In the genomic region with DNA sequence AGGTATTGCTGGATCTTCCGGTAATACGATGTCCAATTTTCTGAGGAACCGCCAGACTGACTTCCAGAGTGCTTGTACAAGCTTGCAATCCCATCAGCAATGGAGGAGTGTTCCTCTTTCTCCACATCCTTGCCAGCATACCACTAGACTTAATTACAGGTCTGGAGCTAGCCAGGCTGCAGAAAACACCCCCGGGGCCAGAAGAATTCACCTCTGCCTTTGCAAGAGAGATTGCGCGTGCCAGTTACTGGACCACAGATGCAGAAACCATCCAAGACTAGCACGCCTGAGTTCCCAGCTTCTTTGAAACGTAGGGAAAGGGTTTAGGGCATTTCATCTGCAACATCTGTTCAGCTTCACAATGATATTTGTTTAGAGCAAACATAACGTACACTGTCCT, we compare ENCODE assay signal across 32 mouse cellular contexts. TPM values are rescaled to one million over a fixed set of nuclear protein-coding genes. Genes with fewer than 3 reads are reported as not detected.
DNase-seq lines count a peak whose midpoint lies in the region; ATAC-seq and TF ChIP-seq lines count a peak whose summit lies in the region.
"Had no signal": no experiment of that assay in that cellular context is flagged by ENCODE, and none has a peak within 500 bp of the region (broad histone marks: within the 10 kb centered on the region; RNA-seq: fewer than 3 reads in every experiment).

No protein-coding gene starts in this region.

- H3K27me3 ChIP-seq in lung, embryonic 15.5 days: no peaks in the 10 kb centered on the region
- H3K27me3 ChIP-seq in embryonic facial prominence, embryonic 12.5 days: no peaks in the 10 kb centered on the region
- H3K27me3 ChIP-seq in limb, embryonic 10.5 days (ENCODE audit: low read depth, poor library complexity, severe bottlenecking): no peaks in the 10 kb centered on the region
- H3K27me3 ChIP-seq: forebrain, embryonic 15.5 days; heart, embryonic 12.5 days; kidney, embryonic 15.5 days; midbrain, embryonic 15.5 days; neural tube, embryonic 15.5 days had no signal

- no peak for DNase-seq in lung, adult 2 months
- no peak for DNase-seq in limb, embryonic 10.5 days (ENCODE audit: low spot score)
- DNase-seq in right cerebral cortex, postnatal 25 days: no peak
- no peak for DNase-seq in spleen, adult 12 weeks (ENCODE audit: low spot score)
- no peak for DNase-seq in adrenal gland, adult 8-10 months
- DNase-seq: adrenal gland, adult 2 months; cerebellum, adult 9-10 months; cerebellum, postnatal 36 days; gastrocnemius, postnatal 10 days; kidney, adult 18-20 months; kidney, postnatal 25 days; lung, postnatal 4 days; retina, postnatal 1 day; right cerebral cortex, postnatal 14 days; spleen, adult 18-20 months; thymus, postnatal 14 days had no signal

- no peak for TF ChIP-seq POLR2A in lung, adult 2 months (IDR thresholded peaks at IDR 0.05; ENCODE audit: borderline replicate concordance, extremely low read depth, low read depth, low read length)

- H3K4me2 ChIP-seq in lung, embryonic 15.5 days: no peak overlapping the region
- H3K4me2 ChIP-seq in embryonic facial prominence, embryonic 12.5 days (replicated peaks): no peak overlapping the region
- H3K4me2 ChIP-seq: forebrain, embryonic 15.5 days; heart, embryonic 12.5 days; kidney, embryonic 15.5 days; midbrain, embryonic 15.5 days; neural tube, embryonic 15.5 days had no signal

- 0 out of 2 replicates have a peak overlapping the region, but pooled peaks have one; percentile 6 for H3K27ac ChIP-seq in lung, embryonic 15.5 days
- H3K27ac ChIP-seq in embryonic facial prominence, embryonic 12.5 days: 0 out of 2 replicates have a peak overlapping the region, but pooled peaks have one; percentile 30
- peak overlapping the region; percentile 61 for H3K27ac ChIP-seq in limb, embryonic 10.5 days
- H3K27ac ChIP-seq: forebrain, embryonic 15.5 days; kidney, embryonic 15.5 days; left cerebral cortex, adult 2 months; midbrain, embryonic 15.5 days; neural tube, embryonic 15.5 days had no signal

- no peak overlapping the region for H3K4me3 ChIP-seq in lung, embryonic 15.5 days
- no peak overlapping the region for H3K4me3 ChIP-seq in lung, adult 2 months (replicated peaks; ENCODE audit: extremely low read depth, low read depth, low read length)
- no peak overlapping the region for H3K4me3 ChIP-seq in embryonic facial prominence, embryonic 12.5 days
- no peak overlapping the region for H3K4me3 ChIP-seq in limb, embryonic 10.5 days
- H3K4me3 ChIP-seq: forebrain, embryonic 15.5 days; heart, embryonic 12.5 days; kidney, embryonic 15.5 days; left cerebral cortex, adult 2 months; midbrain, embryonic 15.5 days; neural tube, embryonic 15.5 days had no signal

- H3K36me3 ChIP-seq in lung, embryonic 15.5 days: no peaks in the 10 kb centered on the region
- H3K36me3 ChIP-seq in embryonic facial prominence, embryonic 12.5 days: no peaks in the 10 kb centered on the region
- H3K36me3 ChIP-seq in limb, embryonic 10.5 days: no peaks in the 10 kb centered on the region
- H3K36me3 ChIP-seq: forebrain, embryonic 15.5 days; heart, embryonic 12.5 days; kidney, embryonic 15.5 days; midbrain, embryonic 15.5 days; neural tube, embryonic 15.5 days had no signal

- no peak overlapping the region for H3K9ac ChIP-seq in lung, embryonic 15.5 days
- no peak overlapping the region for H3K9ac ChIP-seq in embryonic facial prominence, embryonic 12.5 days
- H3K9ac ChIP-seq: forebrain, embryonic 15.5 days; heart, embryonic 12.5 days; kidney, embryonic 15.5 days; midbrain, embryonic 15.5 days; neural tube, embryonic 15.5 days had no signal

- WGBS in lung, embryonic 15.5 days: 72% methylated on average over 9 of the region's 9 CpGs
- WGBS in lung, adult 2 months: 72% methylated on average over 9 of the region's 9 CpGs
- WGBS in embryonic facial prominence, embryonic 12.5 days: 58% methylated on average over 9 of the region's 9 CpGs
- 82% methylated on average over 9 of the region's 9 CpGs for whole genome bisulfite sequencing in limb, embryonic 10.5 days

- TF ChIP-seq CTCF in lung, adult 2 months (IDR thresholded peaks at IDR 0.05; ENCODE audit: insufficient read depth, low read length): no peak

- H3K4me1 ChIP-seq in lung, embryonic 15.5 days: peaks cover 44% of the 10 kb centered on the region
- no peaks in the 10 kb centered on the region; the same call in 1 of the 2 replicates for H3K4me1 ChIP-seq in lung, adult 2 months (ENCODE audit: control insufficient read depth, insufficient read depth, low read length)
- peaks cover 45% of the 10 kb centered on the region for H3K4me1 ChIP-seq in embryonic facial prominence, embryonic 12.5 days
- peaks cover 73% of the 10 kb centered on the region for H3K4me1 ChIP-seq in limb, embryonic 10.5 days
- H3K4me1 ChIP-seq: forebrain, embryonic 15.5 days had no signal

- no peaks in the 10 kb centered on the region for H3K9me3 ChIP-seq in lung, embryonic 15.5 days
- H3K9me3 ChIP-seq in embryonic facial prominence, embryonic 12.5 days: no peaks in the 10 kb centered on the region
- H3K9me3 ChIP-seq in limb, embryonic 10.5 days (replicated peaks): no peaks in the 10 kb centered on the region
- H3K9me3 ChIP-seq: forebrain, embryonic 15.5 days; heart, embryonic 12.5 days; kidney, embryonic 15.5 days; midbrain, embryonic 15.5 days; neural tube, embryonic 15.5 days had no signal

- no peak for ATAC-seq in lung, embryonic 15.5 days (ENCODE audit: borderline replicate concordance, extremely low read depth, low FRiP score, low TSS enrichment)
- ATAC-seq in embryonic facial prominence, embryonic 12.5 days (ENCODE audit: insufficient number of reproducible peaks, insufficient read depth, low FRiP score, low TSS enrichment): no peak
- ATAC-seq: activated CD4-positive, CD25-positive, alpha-beta regulatory T cell, adult 4 months; CD4-positive, CD25-positive, alpha-beta regulatory T cell, adult 4 months; forebrain, embryonic 15.5 days; hindbrain, embryonic 16.5 days; lung, postnatal 0 days; midbrain, embryonic 15.5 days had no signal

RNA-seq across cellular contexts. Expression of gene Ccr7, which starts 15.9 kb away (rescaled TPM):
- 0.13 and 0.29 TPM in 2 replicates for polyA plus RNA-seq in lung, embryonic 15.5 days (2015; fragmentation: Nextera tagmentation; extraction: Ambion mirVana)
- polyA plus RNA-seq in lung, adult 2 months (2012; rRNA removed): 15.5 and 19.7 TPM in 2 replicates
- polyA plus RNA-seq in embryonic facial prominence, embryonic 12.5 days (2016; fragmentation: Nextera tagmentation; extraction: Ambion mirVana): 0.81 TPM in 2 replicates
- 0.82 and 1.3 TPM in 2 replicates for polyA plus RNA-seq in limb, embryonic 10.5 days (2016; fragmentation: Nextera tagmentation; extraction: Ambion mirVana)
- total RNA-seq in adrenal gland, adult 8-10 months (2022): under 1 TPM; 0.12 to 0.24 (median 0.16) TPM
- total RNA-seq: layer of hippocampus, adult 18-20 months; layer of hippocampus, postnatal 14 days; left cerebral cortex, adult 2 months; megakaryocyte-erythroid progenitor cell, adult 5-6 weeks had no signal
- polyA plus RNA-seq: forebrain, embryonic 15.5 days; hindbrain, embryonic 16.5 days; midbrain, embryonic 15.5 days; neural tube, embryonic 15.5 days had no signal

RNA-seq across cellular contexts. Expression of gene Tns4, which starts 49.9 kb away (rescaled TPM):
- 0.21 and 0.42 TPM in 2 replicates for polyA plus RNA-seq in lung, embryonic 15.5 days (2015; fragmentation: Nextera tagmentation; extraction: Ambion mirVana)
- 2.9 and 4.9 TPM in 2 replicates for polyA plus RNA-seq in lung, adult 2 months (2012; rRNA removed)
- polyA plus RNA-seq in embryonic facial prominence, embryonic 12.5 days (2016; fragmentation: Nextera tagmentation; extraction: Ambion mirVana): 0.24 and 0.28 TPM in 2 replicates
- polyA plus RNA-seq in limb, embryonic 10.5 days (2016; fragmentation: Nextera tagmentation; extraction: Ambion mirVana): 0.74 and 1.4 TPM in 2 replicates
- total RNA-seq in adrenal gland, adult 8-10 months (2022): 1 to 10 TPM in 1 of 4 experiments, under 1 TPM in 3; 0.28 to 1.3 (median 0.31) TPM
- total RNA-seq: gastrocnemius, postnatal 10 days; hematopoietic stem cell, adult 5-6 weeks; megakaryocyte-erythroid progenitor cell, adult 5-6 weeks had no signal
- polyA plus RNA-seq: activated CD4-positive, CD25-positive, alpha-beta regulatory T cell, adult 4 months; forebrain, embryonic 15.5 days had no signal

Comparison
In these comparisons a context has a peak if more than half of its experiments do, and no peak if none do; other contexts are left out.
1. H3K27ac ChIP-seq: peak in every context shown above with its lines; median percentile 61 in limb, embryonic 10.5 days; 30 in embryonic facial prominence, embryonic 12.5 days; 6 in lung, embryonic 15.5 days.